Mouse (Mus musculus): ENCODE data around the gene Copa.

Copa gene

GRCm38 (mm10) chr1:172082101-172082898, at the start of gene Copa, which contains the start of gene Ncstn:
TSS of gene Copa (plus strand) at chr1:172082529.
TSS of gene Ncstn (minus strand) at chr1:172082795.
- peak; percentile 87 to 88 for DNase-seq (ENCODE audit: low spot score in 2 of 2)

- no peak for DNase-seq (ENCODE audit: low spot score in 2 of 2)
Measured at GRCm38 (mm10) chr1:172046410-172046809, 35.9 kb upstream of the Copa start.

- peak in 1 of 2 experiments; percentile 63 for DNase-seq (ENCODE audit: low spot score in 2 of 2)
Measured at GRCm38 (mm10) chr1:172046938-172047337, 35.4 kb upstream of the Copa start.

- DNase-seq (ENCODE audit: low spot score in 2 of 2), result no peak
Measured at GRCm38 (mm10) chr1:172048241-172048734, 34.0 kb upstream of the Copa start.

- DNase-seq (ENCODE audit: low spot score in 2 of 2), result no peak
Measured at GRCm38 (mm10) chr1:172049131-172049782, 33.1 kb upstream of the Copa start.

GRCm38 (mm10) chr1:172052766-172053279, 29.5 kb upstream of the Copa start:
- DNase-seq (ENCODE audit: low spot score in 2 of 2), result no peak

- no peak for DNase-seq (ENCODE audit: low spot score in 2 of 2)
Measured at GRCm38 (mm10) chr1:172053541-172054440, 28.5 kb upstream of the Copa start.

- DNase-seq (ENCODE audit: low spot score in 2 of 2), result no peak
Measured at GRCm38 (mm10) chr1:172056251-172056650, 26.1 kb upstream of the Copa start.

- no peak for DNase-seq (ENCODE audit: low spot score in 2 of 2)
Measured at GRCm38 (mm10) chr1:172057491-172057921, 24.8 kb upstream of the Copa start, which contains the start of gene Nhlh1. TSS of gene Nhlh1 (minus strand) at chr1:172057573.

- no peak for DNase-seq (ENCODE audit: low spot score in 2 of 2)
Measured at GRCm38 (mm10) chr1:172058321-172058720, 24.0 kb upstream of the Copa start.

GRCm38 (mm10) chr1:172058874-172059273, 23.5 kb upstream of the Copa start:
- DNase-seq (ENCODE audit: low spot score in 2 of 2), result no peak

GRCm38 (mm10) chr1:172060659-172061058, 21.7 kb upstream of the Copa start:
- no peak for DNase-seq (ENCODE audit: low spot score in 2 of 2)

GRCm38 (mm10) chr1:172061217-172061616, 21.1 kb upstream of the Copa start:
- DNase-seq (ENCODE audit: low spot score in 2 of 2), result no peak

GRCm38 (mm10) chr1:172062101-172062500, 20.2 kb upstream of the Copa start:
- no peak for DNase-seq (ENCODE audit: low spot score in 2 of 2)

- no peak for DNase-seq (ENCODE audit: low spot score in 2 of 2)
Measured at GRCm38 (mm10) chr1:172063291-172064023, 18.9 kb upstream of the Copa start.

GRCm38 (mm10) chr1:172064613-172065141, 17.7 kb upstream of the Copa start:
- DNase-seq (ENCODE audit: low spot score in 2 of 2), result no peak

- DNase-seq (ENCODE audit: low spot score in 2 of 2), result no peak
Measured at GRCm38 (mm10) chr1:172070227-172070626, 12.1 kb upstream of the Copa start.

GRCm38 (mm10) chr1:172071556-172071955, 10.8 kb upstream of the Copa start:
- no peak for DNase-seq (ENCODE audit: low spot score in 2 of 2)

GRCm38 (mm10) chr1:172072604-172073003, 9.7 kb upstream of the Copa start:
- DNase-seq (ENCODE audit: low spot score in 2 of 2), result no peak

GRCm38 (mm10) chr1:172077981-172078380, 4.3 kb upstream of the Copa start:
- no peak for DNase-seq (ENCODE audit: low spot score in 2 of 2)
